Mouse (Mus musculus) lung, adult 2 months (tissue): ENCODE data around the gene B830017H08Rik.

Experiments used
- CTCF ChIP-seq: fragments of 200-500 bp; IDR thresholded peaks from 2 replicates; pipeline ENCODE4 v1.5.1; 2011; ENCODE audit warnings: mild to moderate bottlenecking, low read length, control low read depth; ENCODE audit not compliant: insufficient read depth
- POLR2A ChIP-seq: fragments of 200-500 bp; IDR thresholded peaks from 2 replicates; pipeline ENCODE4 v1.6.1; 2011; ENCODE audit warnings: low read depth, mild to moderate bottlenecking, control low read depth, low read length, borderline replicate concordance; ENCODE audit errors: extremely low read depth

DNA sequence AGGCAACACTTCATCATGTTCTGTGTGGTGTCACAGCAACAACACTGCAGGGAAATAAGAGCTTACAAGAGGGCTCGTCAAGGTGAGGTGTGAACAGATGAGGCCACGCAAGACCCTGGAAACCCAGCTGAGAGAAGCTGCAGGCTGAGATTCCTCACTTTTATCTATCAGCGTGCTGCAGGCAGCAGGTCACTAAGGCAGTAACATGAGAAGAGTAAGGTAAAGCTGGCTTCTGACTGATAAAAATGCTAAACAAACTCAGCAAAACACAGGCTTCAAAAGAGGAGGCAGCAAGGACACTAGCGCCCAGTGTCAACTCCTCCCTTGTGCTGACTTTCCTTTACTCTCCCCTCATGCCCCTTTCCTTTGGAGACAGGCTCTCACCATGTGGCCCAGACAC lies 40.1 kb downstream of the B830017H08Rik start:
- no peak for TF ChIP-seq CTCF
- TF ChIP-seq POLR2A = no peak
